Mouse (Mus musculus) neural tube, embryonic 15.5 days (tissue): Measurements from ENCODE around the gene Zfp30. TPM values are rescaled to one million over a fixed set of nuclear protein-coding genes. Genes with fewer than 3 reads are reported as not detected.

Source experiments
- ATAC-seq: fragments of 200-750 bp; cut with Nextera tagmentation; 2 replicates; pipeline ENCODE4 v1.8.0; 2017; ENCODE audit warnings: mild to moderate bottlenecking, moderate TSS enrichment, moderate library complexity; ENCODE audit not compliant: low FRiP score
- H3K27ac ChIP-seq: fragments of 300-500 bp; sonication (generic); replicated peaks from 2 replicates; pipeline ENCODE4 v1.5.1; 2015; ENCODE audit warnings: mild to moderate bottlenecking, inconsistent platforms
- H3K27me3 ChIP-seq: fragments of 300-500 bp; sonication (generic); replicated peaks from 2 replicates; pipeline ENCODE4 v1.6.1; 2015; ENCODE audit warnings: inconsistent platforms
- H3K36me3 ChIP-seq: fragments of 300-500 bp; sonication (generic); 2 replicates; pipeline ENCODE4 v1.6.1; 2015; ENCODE audit warnings: inconsistent platforms
- H3K4me1 ChIP-seq: fragments of 300-500 bp; sonication (generic); 2 replicates; pipeline ENCODE4 v1.6.1; 2015; ENCODE audit warnings: inconsistent platforms
- H3K4me2 ChIP-seq: fragments of 300-500 bp; sonication (generic); 2 replicates; pipeline ENCODE4 v1.6.1; 2015; ENCODE audit warnings: inconsistent platforms, mild to moderate bottlenecking, moderate library complexity
- H3K4me3 ChIP-seq: fragments of 300-500 bp; sonication (generic); replicated peaks from 2 replicates; pipeline ENCODE4 v1.5.1; 2015; ENCODE audit warnings: mild to moderate bottlenecking, inconsistent platforms
- H3K9ac ChIP-seq: fragments of 300-500 bp; sonication (generic); replicated peaks from 2 replicates; pipeline ENCODE4 v1.6.1; 2015; ENCODE audit warnings: mild to moderate bottlenecking, inconsistent platforms
- H3K9me3 ChIP-seq: fragments of 300-500 bp; sonication (generic); replicated peaks from 2 replicates; pipeline ENCODE4 v1.6.1; 2016; ENCODE audit warnings: inconsistent platforms
- WGBS: fragments of 180-500 bp; shearing (Covaris S2); methylation state at CpG from one replicate; pipeline ENCODE4 v1.1.7; 2015; ENCODE audit warnings: mixed read lengths; 5-methylcytosine and 5-hydroxymethylcytosine counted together
- microRNA counts: library from miRNA; unstranded; fragments of <30 nt; microRNA quantifications from one replicate; lab custom pipeline; 2016
- microRNA-seq: library from miRNA; unstranded; fragments of <30 nt; microRNA quantifications from one replicate; pipeline ENCODE4, GENCODE M21; 2017
- polyA plus RNA-seq: library from polyadenylated mRNA; unstranded; fragments of >200 nt; fragmentation: Nextera tagmentation; extraction: Ambion mirVana; gene quantifications from 2 replicates; pipeline ENCODE4 v1.2.1, GENCODE M21; 2015

Gene Zfp30
- polyA plus RNA-seq, 1 experiment from 2014 or later, result 11.8 TPM

DNA sequence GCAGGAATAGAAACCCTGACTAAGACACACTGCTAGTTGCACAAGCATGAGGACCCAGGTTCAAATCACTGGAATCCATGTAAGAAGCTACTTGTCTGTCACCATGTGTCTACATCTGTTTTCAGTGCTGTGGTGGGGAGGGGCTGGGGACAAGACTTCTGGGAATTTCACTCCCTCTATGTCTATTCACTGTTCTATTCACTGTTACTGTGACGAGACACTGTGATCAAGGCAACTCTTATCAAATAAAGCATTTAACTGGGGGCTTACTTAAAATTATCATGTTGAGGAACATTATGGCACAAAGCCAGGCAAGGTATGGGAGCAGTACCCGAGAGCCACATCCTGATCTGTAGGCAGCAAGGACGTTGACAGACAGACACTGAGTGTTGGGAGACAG lies 55.5 kb downstream of the Zfp30 start:
- no peak for ATAC-seq
- 86% methylated on average over 3 of the region's 3 CpGs for WGBS

GRCm38 (mm10) chr7:29842105-29842504 lies 58.3 kb downstream of the Zfp30 start:
- Histone ChIP-seq H3K4me1 (no peaks in the 10 kb centered on the region), H3K4me3 (no peak overlapping the region), H3K36me3 (peaks cover 46% of the 10 kb centered on the region), H3K27me3 (no peaks in the 10 kb centered on the region), H3K9ac (no peak overlapping the region), H3K4me2 (no peak overlapping the region), H3K27ac (no peak overlapping the region), H3K9me3 (no peaks in the 10 kb centered on the region)
- WGBS, result 90% methylated on average over 1 of the region's 1 CpGs
- ATAC-seq, result no peak

More for the DNA sequence above, 55.5 kb downstream of the Zfp30 start:
- Histone ChIP-seq H3K36me3 (peaks cover 38% of the 10 kb centered on the region), H3K4me3 (no peak overlapping the region), H3K9ac (no peak overlapping the region), H3K4me2 (no peak overlapping the region), H3K27ac (no peak overlapping the region), H3K9me3 (no peaks in the 10 kb centered on the region), H3K27me3 (no peaks in the 10 kb centered on the region), H3K4me1 (no peaks in the 10 kb centered on the region)

MicroRNAs within 50 kb of the gene (microRNA counts, 519-probe panel; counts per million panel counts)
- microRNA mmu-miR-1964 (lab: Ali Mortazavi, UCI), result 1,696 counts per million, percentile 26 among the panel's probes with 10 or more counts

Small RNA genes within 50 kb of the gene (microRNA-seq; reads per million reads assigned to microRNA genes)
- gene Mir1964, result 0.69 reads per million

Other genes with a start within 250 kb of the Zfp30 start
- 0.11 and 0.27 TPM in 2 replicates for gene Catsperg2, start 57.0 kb upstream of the Zfp30 start, polyA plus RNA-seq
- gene Zfp84, start 15.4 kb upstream of the Zfp30 start, polyA plus RNA-seq, result 13.2 and 14.1 TPM in 2 replicates
- gene Zfp790, start 32.1 kb downstream of the Zfp30 start, polyA plus RNA-seq, result 20.6 and 23.4 TPM in 2 replicates
- 10.6 and 12.3 TPM in 2 replicates for gene Zfp940, start 69.7 kb downstream of the Zfp30 start, polyA plus RNA-seq
- 19.4 and 20.5 TPM in 2 replicates for gene Zfp420, start 76.0 kb downstream of the Zfp30 start, polyA plus RNA-seq
- gene Zfp27, start 122.6 kb downstream of the Zfp30 start, polyA plus RNA-seq, result 12.6 and 14.2 TPM in 2 replicates
- gene Zfp383, start 124.2 kb downstream of the Zfp30 start, polyA plus RNA-seq, result 5.1 and 6.1 TPM in 2 replicates
- gene Zfp74, start 170.1 kb downstream of the Zfp30 start, polyA plus RNA-seq, result 20.0 and 20.2 TPM in 2 replicates
- 5.1 and 6.9 TPM in 2 replicates for gene Zfp568, start 200.0 kb downstream of the Zfp30 start, polyA plus RNA-seq